ENCODE assay signal across 21 mouse cellular contexts in genomic region chr17:28635842-28636241, GRCm38 (mm10). TPM values are rescaled to one million over a fixed set of nuclear protein-coding genes. Genes with fewer than 3 reads are reported as not detected.
A peak's percentile ranks its signal among the peaks of the same experiment; 100 is the strongest.
DNase-seq lines count a peak whose midpoint lies in the region; ATAC-seq lines count a peak whose summit lies in the region.
"Had no signal": no experiment of that assay in that cellular context is flagged by ENCODE, and none has a peak within 500 bp of the region (broad histone marks: within the 10 kb centered on the region; RNA-seq: fewer than 3 reads in every experiment).

No protein-coding gene starts in this region.

- H3K9ac ChIP-seq in midbrain, embryonic 13.5 days (replicated peaks): 0 out of 2 replicates have a peak overlapping the region, but pooled peaks have one; percentile 14
- no peak overlapping the region for H3K9ac ChIP-seq in midbrain, embryonic 16.5 days (ENCODE audit: low read depth, low read length)
- H3K9ac ChIP-seq: embryonic facial prominence, embryonic 12.5 days; forebrain, embryonic 13.5 days; forebrain, embryonic 15.5 days; forebrain, postnatal 0 days had no signal

- H3K4me1 ChIP-seq in midbrain, embryonic 13.5 days (replicated peaks): no peaks in the 10 kb centered on the region
- no peaks in the 10 kb centered on the region for H3K4me1 ChIP-seq in midbrain, embryonic 16.5 days (ENCODE audit: control insufficient read depth, insufficient read depth, low read length)
- H3K4me1 ChIP-seq: embryonic facial prominence, embryonic 12.5 days; forebrain, embryonic 13.5 days; forebrain, embryonic 15.5 days had no signal

- 86% methylated on average over 5 of the region's 5 CpGs for WGBS in midbrain, embryonic 13.5 days
- WGBS in midbrain, embryonic 16.5 days: 87% methylated on average over 5 of the region's 5 CpGs

- no peak overlapping the region for H3K4me3 ChIP-seq in midbrain, embryonic 13.5 days (replicated peaks)
- H3K4me3 ChIP-seq in midbrain, embryonic 16.5 days (ENCODE audit: low read depth, low read length): no peak overlapping the region
- H3K4me3 ChIP-seq: embryonic facial prominence, embryonic 10.5 days; embryonic facial prominence, embryonic 12.5 days; forebrain, embryonic 13.5 days; forebrain, embryonic 15.5 days had no signal

- ATAC-seq in midbrain, embryonic 13.5 days: no peak
- no peak for ATAC-seq in midbrain, embryonic 16.5 days
- ATAC-seq in megakaryocyte progenitor cell, adult 5-6 weeks (replicated peaks; ENCODE audit: poor library complexity): peak; percentile 78
- ATAC-seq: activated CD4-positive, CD25-positive, alpha-beta regulatory T cell, adult 4 months; forebrain, embryonic 13.5 days; forebrain, embryonic 15.5 days; forebrain, postnatal 0 days; Patski had no signal

- H3K27me3 ChIP-seq in midbrain, embryonic 13.5 days: no peaks in the 10 kb centered on the region
- H3K27me3 ChIP-seq in midbrain, embryonic 16.5 days (ENCODE audit: control insufficient read depth, insufficient read depth, low read depth, low read length): no peaks in the 10 kb centered on the region
- H3K27me3 ChIP-seq: embryonic facial prominence, embryonic 12.5 days; forebrain, embryonic 13.5 days; forebrain, embryonic 15.5 days had no signal

- H3K27ac ChIP-seq in midbrain, embryonic 13.5 days: no peak overlapping the region
- H3K27ac ChIP-seq in midbrain, embryonic 16.5 days (ENCODE audit: low read length): no peak overlapping the region
- H3K27ac ChIP-seq: embryonic facial prominence, embryonic 10.5 days; embryonic facial prominence, embryonic 12.5 days; forebrain, embryonic 13.5 days; forebrain, embryonic 15.5 days had no signal

- no peaks in the 10 kb centered on the region for H3K9me3 ChIP-seq in midbrain, embryonic 13.5 days
- H3K9me3 ChIP-seq in midbrain, embryonic 16.5 days (replicated peaks; ENCODE audit: control insufficient read depth, low read length, poor library complexity, severe bottlenecking): no peaks in the 10 kb centered on the region
- H3K9me3 ChIP-seq: embryonic facial prominence, embryonic 10.5 days; embryonic facial prominence, embryonic 12.5 days; forebrain, embryonic 13.5 days; forebrain, embryonic 15.5 days had no signal

- H3K4me2 ChIP-seq in midbrain, embryonic 13.5 days (replicated peaks): no peak overlapping the region
- H3K4me2 ChIP-seq in midbrain, embryonic 16.5 days (ENCODE audit: low read length): no peak overlapping the region
- H3K4me2 ChIP-seq: embryonic facial prominence, embryonic 12.5 days; forebrain, embryonic 13.5 days; forebrain, embryonic 15.5 days had no signal

- H3K36me3 ChIP-seq in midbrain, embryonic 13.5 days: no peaks in the 10 kb centered on the region
- no peaks in the 10 kb centered on the region for H3K36me3 ChIP-seq in midbrain, embryonic 16.5 days (ENCODE audit: control insufficient read depth, insufficient read depth, low read length)
- H3K36me3 ChIP-seq: embryonic facial prominence, embryonic 10.5 days; embryonic facial prominence, embryonic 12.5 days; forebrain, embryonic 15.5 days had no signal

- DNase-seq in right cerebral cortex, adult 18-20 months: no peak
- DNase-seq in right cerebral cortex, postnatal 25 days: no peak
- DNase-seq: adrenal gland, adult 8-10 months; adrenal gland, postnatal 14 days; adrenal gland, postnatal 36 days; cerebellum, adult 11-12 months; cerebellum, adult 2 months; cerebellum, adult 9-10 months; cerebellum, postnatal 10 days; cerebellum, postnatal 25 days; forebrain, postnatal 0 days had no signal

RNA-seq across cellular contexts. Expression of gene Srpk1, which starts 13.3 kb away (rescaled TPM):
- 110 and 113 TPM in 2 replicates for polyA plus RNA-seq in midbrain, embryonic 13.5 days (2015; fragmentation: Nextera tagmentation; extraction: Ambion mirVana)
- polyA plus RNA-seq in midbrain, embryonic 16.5 days (2015; fragmentation: Nextera tagmentation; extraction: Ambion mirVana): 84.9 and 91.4 TPM in 2 replicates
- total RNA-seq in megakaryocyte progenitor cell, adult 5-6 weeks (2015): 129 and 131 TPM in 2 replicates
- total RNA-seq in megakaryocyte progenitor cell, adult 5-6 weeks (2017): 134 and 140 TPM in 2 replicates

RNA-seq across cellular contexts. Expression of gene Slc26a8, which starts 54.2 kb away (rescaled TPM):
- 1.0 and 1.3 TPM in 2 replicates for polyA plus RNA-seq in midbrain, embryonic 13.5 days (2015; fragmentation: Nextera tagmentation; extraction: Ambion mirVana)
- 1.6 and 2.1 TPM in 2 replicates for polyA plus RNA-seq in midbrain, embryonic 16.5 days (2015; fragmentation: Nextera tagmentation; extraction: Ambion mirVana)
- total RNA-seq in megakaryocyte progenitor cell, adult 5-6 weeks (2015): 1.3 and 3.0 TPM in 2 replicates
- total RNA-seq in megakaryocyte progenitor cell, adult 5-6 weeks (2017): 0.21 and 1.5 TPM in 2 replicates
- polyA plus RNA-seq: activated CD4-positive, CD25-positive, alpha-beta regulatory T cell, adult 4 months; C2C12 had no signal

RNA-seq across cellular contexts. Expression of gene Mapk14, which starts 55.3 kb away (rescaled TPM):
- polyA plus RNA-seq in midbrain, embryonic 13.5 days (2015; fragmentation: Nextera tagmentation; extraction: Ambion mirVana): 23.3 and 27.0 TPM in 2 replicates
- 23.2 TPM in 2 replicates for polyA plus RNA-seq in midbrain, embryonic 16.5 days (2015; fragmentation: Nextera tagmentation; extraction: Ambion mirVana)
- total RNA-seq in megakaryocyte progenitor cell, adult 5-6 weeks (2015): 111 TPM in 2 replicates
- total RNA-seq in megakaryocyte progenitor cell, adult 5-6 weeks (2017): 100 and 110 TPM in 2 replicates
